Mouse (Mus musculus): Measurements from ENCODE around the gene Arhgef18. TPM values are rescaled to one million over a fixed set of nuclear protein-coding genes. Genes with fewer than 3 reads are reported as not detected.

Gene Arhgef18
- total RNA-seq, 2 experiments from 2014 or later, result 20.5 to 21.4 TPM

GRCm38 (mm10) chr8:3431113-3431512, 38.3 kb downstream of the Arhgef18 start:
- intact Hi-C loops (cut with DNase I), result no loop called here
- no peak for DNase-seq

GRCm38 (mm10) chr8:3436492-3436891, 43.7 kb downstream of the Arhgef18 start:
- intact Hi-C loops (cut with DNase I), result no loop called here
- no peak for DNase-seq

- intact Hi-C loops (cut with DNase I), result no loop called here
- no peak for DNase-seq
Observed at GRCm38 (mm10) chr8:3439510-3439909, 46.7 kb downstream of the Arhgef18 start.

- DNase-seq, result no peak
- intact Hi-C loops (cut with DNase I), result no loop called here
Observed at GRCm38 (mm10) chr8:3449226-3449625, 56.4 kb downstream of the Arhgef18 start.

- peak; percentile 70 to 82 for DNase-seq
- intact Hi-C loops (cut with DNase I), result loop anchor here (1.0 kb wide), 1 partner anchor 92 kb away; no protein-coding TSS in a partner anchor
Observed at GRCm38 (mm10) chr8:3450670-3451069, 57.9 kb downstream of the Arhgef18 start.

GRCm38 (mm10) chr8:3451992-3452391, 59.2 kb downstream of the Arhgef18 start:
- no peak for DNase-seq
- intact Hi-C loops (cut with DNase I), result no loop called here

GRCm38 (mm10) chr8:3463248-3463647, 70.4 kb downstream of the Arhgef18 start:
- no peak for DNase-seq
- intact Hi-C loops (cut with DNase I), result loop anchor here (10.0 kb wide), 2 partner anchors 162 to 212 kb away; partner anchors contain the start of genes Fcor, Pcp2, Pet100 and Trappc5

GRCm38 (mm10) chr8:3464309-3464708, 71.5 kb downstream of the Arhgef18 start:
- intact Hi-C loops (cut with DNase I), result loop anchor here (10.0 kb wide), 2 partner anchors 160 to 210 kb away; partner anchors contain the start of genes Fcor, Pcp2, Pet100 and Trappc5
- peak in 1 of 2 experiments; percentile 43 for DNase-seq

GRCm38 (mm10) chr8:3467006-3467885, 74.4 kb downstream of the Arhgef18 start, which contains the start of gene Pex11g:
Gene Pex11g (minus strand): TSS chr8:3467680.
- peak; percentile 98 to 99 for DNase-seq
- intact Hi-C loops (cut with DNase I), result loop anchor here (10.0 kb wide), 2 partner anchors 158 to 208 kb away; partner anchors contain the start of genes Fcor, Pcp2, Pet100 and Trappc5

- no peak for DNase-seq
- intact Hi-C loops (cut with DNase I), result loop anchor here (10.0 kb wide), 2 partner anchors 157 to 207 kb away; partner anchors contain the start of genes Fcor, Pcp2, Pet100 and Trappc5
Observed at GRCm38 (mm10) chr8:3467886-3468545, 75.2 kb downstream of the Arhgef18 start.

GRCm38 (mm10) chr8:3468838-3469237, 76.0 kb downstream of the Arhgef18 start:
- intact Hi-C loops (cut with DNase I), result loop anchor here (10.0 kb wide), 2 partner anchors 156 to 206 kb away; partner anchors contain the start of genes Fcor, Pcp2, Pet100 and Trappc5

GRCm38 (mm10) chr8:3470562-3470961, 77.8 kb downstream of the Arhgef18 start, which contains the start of gene Tex45:
Gene Tex45 (plus strand): TSS chr8:3470862.
- intact Hi-C loops (cut with DNase I), result loop anchor here (2.0 kb wide), 1 partner anchor 22 kb away; the partner anchor contains the start of gene Zfp358
- no peak for DNase-seq

More at GRCm38 (mm10) chr8:3468838-3469237, 76.0 kb downstream of the Arhgef18 start:
- DNase-seq, result no peak

GRCm38 (mm10) chr8:3475715-3476429, 83.1 kb downstream of the Arhgef18 start:
- intact Hi-C loops (cut with DNase I), result no loop called here

GRCm38 (mm10) chr8:3480221-3480785, 87.5 kb downstream of the Arhgef18 start:
- DNase-seq, result no peak
- intact Hi-C loops (cut with DNase I), result no loop called here

More at GRCm38 (mm10) chr8:3475715-3476429, 83.1 kb downstream of the Arhgef18 start:
- no peak for DNase-seq

GRCm38 (mm10) chr8:3481605-3482004, 88.8 kb downstream of the Arhgef18 start:
- intact Hi-C loops (cut with DNase I), result no loop called here
- DNase-seq, result no peak

GRCm38 (mm10) chr8:3482240-3482740, 89.5 kb downstream of the Arhgef18 start:
- no peak for DNase-seq
- intact Hi-C loops (cut with DNase I), result no loop called here

- intact Hi-C loops (cut with DNase I), result no loop called here
- no peak for DNase-seq
Observed at GRCm38 (mm10) chr8:3483546-3483945, 90.7 kb downstream of the Arhgef18 start.

GRCm38 (mm10) chr8:3485192-3485591, 92.4 kb downstream of the Arhgef18 start:
- intact Hi-C loops (cut with DNase I), result no loop called here
- no peak for DNase-seq

Data from heart, postnatal 14 days (tissue).